Mouse (Mus musculus) ES-E14 (cell line): ENCODE data around the gene Ptgs1. TPM values are rescaled to one million over a fixed set of nuclear protein-coding genes. Genes with fewer than 3 reads are reported as not detected.

Source experiments
- DNase-seq: peaks from one replicate; pipeline ENCODE4 v3.0.0-alpha.2; 2013; ENCODE audit warnings: low read depth, low spot score
- H3K27ac ChIP-seq: 2 replicates; pipeline ENCODE4 v1.5.1; 2012; ENCODE audit warnings: low read depth, mild to moderate bottlenecking, low read length, moderate library complexity, mixed read lengths; ENCODE audit not compliant: poor library complexity, insufficient read depth, severe bottlenecking
- H3K36me3 ChIP-seq: 2 replicates; pipeline ENCODE4 v1.6.1; 2012; ENCODE audit warnings: mild to moderate bottlenecking, low read length, moderate library complexity, mixed read lengths; ENCODE audit not compliant: control insufficient read depth, poor library complexity, insufficient read depth, severe bottlenecking
- H3K4me1 ChIP-seq, 2 experiments: fragments of 150-350 bp in 1 of 2; sonication (generic) in 1 of 2; 2 replicates each; pipeline ENCODE4 v1.6.1; 2012; ENCODE audit warnings: low read length in 2 of 2, mild to moderate bottlenecking in 1 of 2, mixed read lengths in 1 of 2; ENCODE audit not compliant: control insufficient read depth in 2 of 2, insufficient read depth in 2 of 2, poor library complexity in 1 of 2
- H3K4me3 ChIP-seq, 2 experiments: fragments of 150-350 bp in 1 of 2; sonication (generic) in 1 of 2; 2 replicates each; pipeline ENCODE4 v1.5.1; 2012; ENCODE audit warnings: low read length in 2 of 2, low read depth in 1 of 2, mild to moderate bottlenecking in 1 of 2, mixed read lengths in 1 of 2; ENCODE audit not compliant: insufficient read depth in 1 of 2, poor library complexity in 1 of 2, severe bottlenecking in 1 of 2
- H3K9ac ChIP-seq: 2 replicates; pipeline ENCODE4 v1.6.1; 2012; ENCODE audit warnings: low read depth, mild to moderate bottlenecking, low read length, mixed read lengths; ENCODE audit not compliant: poor library complexity, insufficient read depth, severe bottlenecking
- H3K9me3 ChIP-seq: fragments of 150-350 bp; sonication (generic); 2 replicates; pipeline ENCODE4 v1.6.1; 2012; ENCODE audit warnings: low read depth, mild to moderate bottlenecking, low read length; ENCODE audit not compliant: control insufficient read depth, insufficient read depth
- CHD2 ChIP-seq: IDR thresholded peaks from 2 replicates; pipeline ENCODE4 v1.6.1; 2014; ENCODE audit warnings: mild to moderate bottlenecking, low read depth, low read length, inconsistent platforms
- HCFC1 ChIP-seq: IDR thresholded peaks from 2 replicates; pipeline ENCODE4 v1.6.1; 2012; ENCODE audit warnings: low read length, inconsistent platforms, borderline replicate concordance; ENCODE audit not compliant: insufficient read depth
- MAFK ChIP-seq: IDR thresholded peaks from 2 replicates; pipeline ENCODE4 v1.6.1; 2014; ENCODE audit warnings: mild to moderate bottlenecking, low read depth, low read length, inconsistent platforms; ENCODE audit not compliant: insufficient read depth
- ZC3H11A ChIP-seq: IDR thresholded peaks from 2 replicates; pipeline ENCODE4 v1.6.1; 2012; ENCODE audit warnings: low read depth, mild to moderate bottlenecking, inconsistent platforms, low read length, borderline replicate concordance
- ZNF384 ChIP-seq: IDR thresholded peaks from 2 replicates; pipeline ENCODE4 v1.6.1; 2012; ENCODE audit warnings: low read depth, low read length, inconsistent platforms
- in situ Hi-C, 2 experiments: fragments of 600-800 bp; cut with MboI; formaldehyde crosslinking; loops; one replicate each; pipeline ENCODE4 v1.15.1; 2025; ENCODE audit warnings: low sequenced_read_pairs in 2 of 2, inconsistent platforms in 1 of 2; ENCODE audit not compliant: unreplicated experiment in 2 of 2
- total RNA-seq: library from RNA; depleted of rRNA; stranded (reverse); fragments of 300-350 nt; gene quantifications from 2 replicates; pipeline ENCODE4 v1.2.3, GENCODE M21; 2012; rRNA removed

The Ptgs1 gene
- total RNA-seq, 1 experiment: 9.0 TPM

- in situ Hi-C loops: no loop called here
- Histone ChIP-seq H3K36me3 (no peaks in the 10 kb centered on the region), H3K27ac (no peak overlapping the region), H3K4me1 (no peaks in the 10 kb centered on the region), H3K4me3 (no peak overlapping the region), H3K9me3 (no peaks in the 10 kb centered on the region), H3K9ac (no peak overlapping the region)
- DNase-seq: no peak
- no peak for TF ChIP-seq ZC3H11A
- TF ChIP-seq HCFC1: no peak
- no peak for TF ChIP-seq CHD2
- no peak for TF ChIP-seq ZNF384
- TF ChIP-seq MAFK: no peak
Measured at GRCm38 (mm10) chr2:36278760-36279159, 48.5 kb downstream of the Ptgs1 start.

GRCm38 (mm10) chr2:36281138-36281537 lies 50.9 kb downstream of the Ptgs1 start:
- Histone ChIP-seq H3K4me3 (no peak overlapping the region), H3K9me3 (no peaks in the 10 kb centered on the region), H3K4me1 (no peaks in the 10 kb centered on the region), H3K9ac (no peak overlapping the region), H3K27ac (no peak overlapping the region), H3K36me3 (no peaks in the 10 kb centered on the region)
- TF ChIP-seq HCFC1 (no peak), ZC3H11A (no peak), MAFK (no peak), CHD2 (no peak), ZNF384 (no peak)
- in situ Hi-C loops: no loop called here
- DNase-seq: no peak

GRCm38 (mm10) chr2:36282301-36282700 lies 52.1 kb downstream of the Ptgs1 start:
- Histone ChIP-seq H3K4me3 (no peak overlapping the region), H3K9ac (no peak overlapping the region), H3K4me1 (no peaks in the 10 kb centered on the region), H3K9me3 (no peaks in the 10 kb centered on the region), H3K27ac (no peak overlapping the region), H3K36me3 (no peaks in the 10 kb centered on the region)
- TF ChIP-seq HCFC1: no peak
- DNase-seq: no peak
- in situ Hi-C loops: no loop called here

Other genes starting within 250 kb of the Ptgs1 start
- 80.0 and 89.0 TPM in 2 replicates for gene Ndufa8, start 181.0 kb upstream of the Ptgs1 start, total RNA-seq
- gene Morn5, start 181.0 kb upstream of the Ptgs1 start, total RNA-seq: not detected in 2 replicates
- gene Lhx6, start 125.0 kb upstream of the Ptgs1 start, total RNA-seq: 1.8 and 2.5 TPM in 2 replicates
- gene Mrrf, start 94.0 kb upstream of the Ptgs1 start, total RNA-seq: 8.4 and 9.1 TPM in 2 replicates
- 16.5 and 22.1 TPM in 2 replicates for gene Rbm18, start 93.7 kb upstream of the Ptgs1 start, total RNA-seq
- gene Olfr338, start 143.1 kb downstream of the Ptgs1 start, total RNA-seq: not detected in 2 replicates
- gene Olfr339, start 188.5 kb downstream of the Ptgs1 start, total RNA-seq: not detected in 2 replicates
- 0.69 TPM in 1 of 2 replicates, not detected in the other for gene Olfr340, start 222.2 kb downstream of the Ptgs1 start, total RNA-seq